Mouse (Mus musculus) forebrain, embryonic 16.5 days (tissue): ENCODE measurements at regions not wholly inside any gene's neighbourhood (a gene's known extent, or its start where the extent isn't known, plus 50 kb on each side); places are given as distances from the start of the nearest gene placed in this dataset.

Source experiments
- ATAC-seq: fragments of 200-750 bp; cut with Nextera tagmentation; 2 replicates; pipeline ENCODE4 v1.8.0; 2017; ENCODE audit warnings: mild to moderate bottlenecking, moderate library complexity
- H3K27ac ChIP-seq: fragments of 300-500 bp; sonication (generic); 2 replicates; pipeline ENCODE4 v1.5.1; 2014; ENCODE audit warnings: low read length, control low read depth
- H3K27me3 ChIP-seq: fragments of 300-500 bp; sonication (generic); replicated peaks from 2 replicates; pipeline ENCODE4 v1.6.1; 2014; ENCODE audit warnings: low read length; ENCODE audit not compliant: control insufficient read depth, insufficient read depth
- H3K36me3 ChIP-seq: fragments of 300-500 bp; sonication (generic); 2 replicates; pipeline ENCODE4 v1.6.1; 2014; ENCODE audit not compliant: control insufficient read depth, insufficient read depth
- H3K4me1 ChIP-seq: fragments of 300-500 bp; sonication (generic); replicated peaks from 2 replicates; pipeline ENCODE4 v1.6.1; 2014; ENCODE audit warnings: low read length; ENCODE audit not compliant: control insufficient read depth, insufficient read depth
- H3K4me2 ChIP-seq: fragments of 300-500 bp; sonication (generic); 2 replicates; pipeline ENCODE4 v1.6.1; 2014; ENCODE audit warnings: mild to moderate bottlenecking, low read length, control low read depth
- H3K4me3 ChIP-seq: fragments of 300-500 bp; sonication (generic); replicated peaks from 2 replicates; pipeline ENCODE4 v1.5.1; 2014; ENCODE audit warnings: mild to moderate bottlenecking, low read length, control low read depth
- H3K9ac ChIP-seq: fragments of 300-500 bp; sonication (generic); replicated peaks from 2 replicates; pipeline ENCODE4 v1.6.1; 2014; ENCODE audit warnings: low read depth, low read length, control low read depth
- H3K9me3 ChIP-seq: fragments of 300-500 bp; sonication (generic); 2 replicates; pipeline ENCODE4 v1.6.1; 2016; ENCODE audit warnings: low read length; ENCODE audit not compliant: control insufficient read depth
- WGBS: fragments of 180-500 bp; shearing (Covaris S2); extraction: QIAGEN DNeasy Blood & Tissue Kit; methylation state at CpG from one replicate; pipeline ENCODE4 v1.1.7; 2014; 5-methylcytosine and 5-hydroxymethylcytosine counted together

DNA sequence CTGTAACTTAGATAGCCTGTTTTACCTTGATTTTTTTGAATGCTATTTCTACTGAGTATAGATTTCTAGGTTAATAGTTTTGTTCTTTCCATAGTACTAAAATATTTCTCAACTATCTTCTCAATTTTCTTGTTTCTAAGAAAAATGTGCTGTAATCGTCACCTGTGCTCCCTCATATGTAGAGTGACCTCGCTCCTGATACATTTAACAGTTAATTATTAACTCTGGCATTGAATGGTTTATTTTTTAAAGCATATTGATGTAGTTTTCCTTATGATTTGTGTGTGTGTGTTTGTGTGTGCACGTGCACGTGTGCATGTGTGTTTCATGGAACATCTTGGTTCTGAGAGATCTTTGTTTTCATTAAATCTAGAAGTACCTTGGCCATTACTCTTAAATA lies 158.7 kb upstream of the Gm15217 start:
- no peak overlapping the region for H3K27ac ChIP-seq
- no peak for ATAC-seq
- WGBS = 93% methylated on average over 4 of the region's 4 CpGs
- no peaks in the 10 kb centered on the region; the same call in 1 of the 2 replicates for H3K4me1 ChIP-seq
- no peak overlapping the region for H3K4me2 ChIP-seq
- no peak overlapping the region for H3K9ac ChIP-seq
- H3K36me3 ChIP-seq = no peaks in the 10 kb centered on the region
- H3K9me3 ChIP-seq = no peaks in the 10 kb centered on the region
- H3K4me3 ChIP-seq = no peak overlapping the region
- H3K27me3 ChIP-seq = no peaks in the 10 kb centered on the region

DNA sequence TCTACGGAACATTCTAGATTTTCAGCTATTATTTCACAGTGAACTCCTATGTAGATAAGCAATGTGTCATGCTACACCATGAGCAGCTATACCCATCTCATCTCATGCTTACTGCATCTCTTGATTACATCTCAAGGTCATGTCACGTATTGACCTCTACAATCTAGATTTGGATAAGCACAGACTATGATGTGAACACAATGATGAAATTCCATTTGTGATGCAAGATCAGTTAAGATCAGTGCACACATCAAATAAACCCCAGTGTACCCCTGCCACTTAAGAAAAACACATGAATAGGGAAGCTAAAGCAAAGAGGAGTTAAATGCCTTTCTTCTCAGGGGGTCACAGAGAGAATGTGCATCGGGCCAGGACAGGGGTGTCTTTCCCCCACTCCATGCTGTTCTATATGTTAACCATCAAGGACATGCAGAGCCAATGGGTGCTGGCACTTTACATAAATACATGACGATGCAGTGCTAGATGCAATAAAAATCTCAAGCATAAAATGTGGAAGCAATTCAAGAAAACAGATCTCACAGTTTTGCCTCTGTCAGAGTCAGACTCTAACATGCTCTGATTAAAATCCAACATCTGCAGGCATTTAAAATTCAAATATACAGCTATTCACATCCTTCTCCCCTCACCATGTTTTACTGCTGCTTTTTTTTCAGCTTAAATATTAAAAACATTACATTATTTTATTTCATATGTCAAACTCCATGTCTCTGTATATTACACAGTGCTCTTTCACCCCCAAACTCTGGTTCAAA lies 157.1 kb upstream of the Gm15217 start:
- ATAC-seq = no peak
- 81% methylated on average over 4 of the region's 4 CpGs for WGBS
- H3K4me2 ChIP-seq = no peak overlapping the region
- no peak overlapping the region for H3K27ac ChIP-seq
- H3K36me3 ChIP-seq = no peaks in the 10 kb centered on the region
- no peaks in the 10 kb centered on the region for H3K9me3 ChIP-seq
- no peak overlapping the region for H3K4me3 ChIP-seq
- H3K27me3 ChIP-seq = no peaks in the 10 kb centered on the region
- peaks cover 5% of the 10 kb centered on the region for H3K4me1 ChIP-seq
- no peak overlapping the region for H3K9ac ChIP-seq

DNA sequence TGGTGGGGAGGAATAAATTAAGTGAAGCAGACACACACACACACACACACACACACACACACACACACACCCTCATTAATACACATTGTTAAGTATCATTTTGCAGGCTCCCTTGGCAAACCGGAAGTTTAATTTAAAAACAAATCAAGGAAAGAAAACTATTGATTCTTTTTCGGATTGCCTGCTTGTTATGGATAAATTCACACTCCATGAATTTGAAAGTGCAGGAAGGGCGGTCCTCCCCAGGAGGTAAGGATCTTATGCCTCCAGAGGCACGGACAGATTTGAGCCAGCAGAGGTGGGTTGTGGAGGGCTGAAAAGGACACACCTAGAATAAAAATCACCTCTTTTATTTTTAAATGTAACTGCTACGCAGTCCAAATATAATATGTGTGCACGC lies 156.2 kb upstream of the Gm15217 start:
- WGBS = 55% methylated on average over 6 of the region's 6 CpGs
- Histone ChIP-seq H3K4me2 (no peak overlapping the region), H3K27me3 (no peaks in the 10 kb centered on the region), H3K9ac (no peak overlapping the region), H3K4me1 (peaks cover 5% of the 10 kb centered on the region), H3K4me3 (no peak overlapping the region), H3K27ac (no peak overlapping the region), H3K9me3 (no peaks in the 10 kb centered on the region), H3K36me3 (no peaks in the 10 kb centered on the region)
- no peak for ATAC-seq

GRCm38 (mm10) chr14:46224421-46224950 lies 154.7 kb upstream of the Gm15217 start:
- H3K9ac ChIP-seq = no peak overlapping the region
- no peak for ATAC-seq
- H3K4me2 ChIP-seq = no peak overlapping the region
- H3K27ac ChIP-seq = no peak overlapping the region
- H3K27me3 ChIP-seq = no peaks in the 10 kb centered on the region
- 82% methylated on average over 4 of the region's 4 CpGs for WGBS
- H3K4me1 ChIP-seq = peaks cover 5% of the 10 kb centered on the region
- H3K36me3 ChIP-seq = no peaks in the 10 kb centered on the region
- no peaks in the 10 kb centered on the region for H3K9me3 ChIP-seq
- no peak overlapping the region for H3K4me3 ChIP-seq

GRCm38 (mm10) chr14:46225851-46226608 lies 153.2 kb upstream of the Gm15217 start:
- WGBS = 19% methylated on average over 6 of the region's 6 CpGs
- peaks cover 5% of the 10 kb centered on the region for H3K4me1 ChIP-seq
- no peaks in the 10 kb centered on the region for H3K36me3 ChIP-seq
- peak; percentile 85 for ATAC-seq
- H3K27ac ChIP-seq = no peak overlapping the region
- H3K27me3 ChIP-seq = no peaks in the 10 kb centered on the region
- H3K4me3 ChIP-seq = no peak overlapping the region
- H3K9me3 ChIP-seq = no peaks in the 10 kb centered on the region
- no peak overlapping the region for H3K4me2 ChIP-seq
- no peak overlapping the region for H3K9ac ChIP-seq

- Histone ChIP-seq H3K4me2 (no peak overlapping the region), H3K36me3 (no peaks in the 10 kb centered on the region), H3K9ac (no peak overlapping the region), H3K27me3 (no peaks in the 10 kb centered on the region), H3K4me3 (no peak overlapping the region), H3K27ac (no peak overlapping the region), H3K9me3 (no peaks in the 10 kb centered on the region), H3K4me1 (no peaks in the 10 kb centered on the region)
- 59% methylated on average over 3 of the region's 3 CpGs for WGBS
- no peak for ATAC-seq
Observed at GRCm38 (mm10) chr14:46234040-46234439, 145.2 kb upstream of the Gm15217 start.

DNA sequence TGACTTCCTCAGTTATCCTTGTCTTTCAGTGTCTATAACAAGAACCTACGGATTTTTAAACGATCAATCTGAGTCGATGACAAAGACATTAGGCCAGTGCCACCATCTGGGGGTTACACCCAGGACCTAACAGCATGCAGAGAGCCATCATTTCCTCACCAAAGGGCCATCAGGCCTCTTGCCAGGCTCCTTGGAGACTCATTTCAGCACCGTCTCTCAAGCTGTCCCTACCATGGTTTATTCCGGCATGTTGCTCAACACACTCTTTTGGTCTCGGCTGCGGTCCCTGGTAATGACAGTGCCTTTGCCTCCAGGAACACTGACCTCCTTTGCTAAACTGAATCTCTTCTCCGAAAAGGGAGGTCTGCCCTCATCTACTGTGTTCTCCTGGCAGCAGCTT lies 144.4 kb upstream of the Gm15217 start:
- Histone ChIP-seq H3K36me3 (no peaks in the 10 kb centered on the region), H3K27me3 (no peaks in the 10 kb centered on the region), H3K4me3 (no peak overlapping the region), H3K4me1 (no peaks in the 10 kb centered on the region), H3K27ac (no peak overlapping the region), H3K4me2 (no peak overlapping the region), H3K9ac (no peak overlapping the region), H3K9me3 (no peaks in the 10 kb centered on the region)
- ATAC-seq = no peak
- WGBS = 92% methylated on average over 8 of the region's 8 CpGs

- H3K9me3 ChIP-seq = no peaks in the 10 kb centered on the region
- H3K36me3 ChIP-seq = no peaks in the 10 kb centered on the region
- no peak for ATAC-seq
- no peaks in the 10 kb centered on the region for H3K27me3 ChIP-seq
- no peak overlapping the region for H3K4me3 ChIP-seq
- no peaks in the 10 kb centered on the region for H3K4me1 ChIP-seq
- no peak overlapping the region for H3K9ac ChIP-seq
- 79% methylated on average over 15 of the region's 15 CpGs for WGBS
- H3K27ac ChIP-seq = no peak overlapping the region
- H3K4me2 ChIP-seq = no peak overlapping the region
Observed at GRCm38 (mm10) chr14:46240046-46240800, 139.0 kb upstream of the Gm15217 start.

DNA sequence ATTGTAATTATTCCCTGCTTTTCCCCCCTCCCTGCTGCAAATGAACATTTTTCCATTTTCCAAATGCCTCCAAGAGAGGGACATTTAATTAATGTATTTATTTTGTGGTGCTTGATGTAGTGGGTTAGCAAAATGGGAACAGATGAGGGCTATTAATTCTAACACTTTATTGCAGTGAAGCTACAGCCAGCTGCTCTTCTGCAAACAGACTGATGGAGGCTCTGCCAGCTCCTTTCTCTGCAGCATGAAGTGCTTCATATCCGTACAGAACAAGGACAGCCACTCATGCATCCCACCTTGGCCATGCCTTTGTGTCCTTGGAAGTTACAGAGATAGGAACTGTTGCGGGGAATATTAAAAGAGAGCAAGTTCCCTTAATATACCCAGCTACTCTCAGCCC lies 138.3 kb upstream of the Gm15217 start:
- H3K36me3 ChIP-seq = no peaks in the 10 kb centered on the region
- H3K9me3 ChIP-seq = no peaks in the 10 kb centered on the region
- peak; percentile 64 for ATAC-seq
- H3K27me3 ChIP-seq = no peaks in the 10 kb centered on the region
- H3K27ac ChIP-seq = no peak overlapping the region
- H3K4me3 ChIP-seq = no peak overlapping the region
- H3K4me2 ChIP-seq = no peak overlapping the region
- H3K9ac ChIP-seq = no peak overlapping the region
- H3K4me1 ChIP-seq = no peaks in the 10 kb centered on the region
- WGBS = 65% methylated on average over 2 of the region's 2 CpGs
